Mouse (Mus musculus) bone marrow, adult 2 months (tissue): ENCODE data around the gene Ntng1.

Source experiments
- CTCF ChIP-seq: fragments of 200-500 bp; IDR thresholded peaks from 2 replicates; pipeline ENCODE4 v1.5.1; 2011; ENCODE audit warnings: low read length, control low read depth; ENCODE audit not compliant: control insufficient read depth, insufficient read depth
- POLR2A ChIP-seq: fragments of 200-500 bp; IDR thresholded peaks from 2 replicates; pipeline ENCODE4 v1.6.1; 2011; ENCODE audit warnings: low read depth, mild to moderate bottlenecking, control low read depth, low read length, borderline replicate concordance; ENCODE audit not compliant: control insufficient read depth

GRCm38 (mm10) chr3:110144301-110145055 lies 667 bp upstream of the Ntng1 start:
- TF ChIP-seq CTCF (no peak), POLR2A (no peak)
